Mouse (Mus musculus) stomach, embryonic 15.5 days (tissue): ENCODE measurements around the gene Fam207a. TPM values are rescaled to one million over a fixed set of nuclear protein-coding genes. Genes with fewer than 3 reads are reported as not detected.

Experiments used
- ATAC-seq: fragments of 200-750 bp; cut with Nextera tagmentation; 2 replicates; pipeline ENCODE4 v1.8.0; 2017; ENCODE audit warnings: low read depth, moderate number of reproducible peaks, moderate TSS enrichment; ENCODE audit not compliant: insufficient read depth, low FRiP score
- H3K27ac ChIP-seq: fragments of 300-500 bp; sonication (generic); 2 replicates; pipeline ENCODE4 v1.5.1; 2015; ENCODE audit warnings: mild to moderate bottlenecking, inconsistent platforms
- H3K27me3 ChIP-seq: fragments of 300-500 bp; sonication (generic); replicated peaks from 2 replicates; pipeline ENCODE4 v1.6.1; 2015; ENCODE audit warnings: inconsistent platforms
- H3K36me3 ChIP-seq: fragments of 300-500 bp; sonication (generic); 2 replicates; pipeline ENCODE4 v1.6.1; 2015; ENCODE audit warnings: inconsistent platforms
- H3K4me1 ChIP-seq: fragments of 300-500 bp; sonication (generic); 2 replicates; pipeline ENCODE4 v1.6.1; 2015; ENCODE audit warnings: inconsistent platforms
- H3K4me2 ChIP-seq: fragments of 300-500 bp; sonication (generic); 2 replicates; pipeline ENCODE4 v1.6.1; 2015; ENCODE audit warnings: mild to moderate bottlenecking, inconsistent platforms
- H3K4me3 ChIP-seq: fragments of 300-500 bp; sonication (generic); replicated peaks from 2 replicates; pipeline ENCODE4 v1.5.1; 2015; ENCODE audit warnings: inconsistent platforms
- H3K9ac ChIP-seq: fragments of 300-500 bp; sonication (generic); 2 replicates; pipeline ENCODE4 v1.6.1; 2015; ENCODE audit warnings: inconsistent platforms
- H3K9me3 ChIP-seq: fragments of 300-500 bp; sonication (generic); 2 replicates; pipeline ENCODE4 v1.6.1; 2016; ENCODE audit warnings: inconsistent platforms
- WGBS: fragments of 180-500 bp; shearing (Covaris S2); methylation state at CpG from one replicate; pipeline ENCODE4 v1.1.7; 2015; 5-methylcytosine and 5-hydroxymethylcytosine counted together
- polyA plus RNA-seq: library from polyadenylated mRNA; unstranded; fragments of >200 nt; fragmentation: Nextera tagmentation; extraction: Ambion mirVana; gene quantifications from 2 replicates; pipeline ENCODE4 v1.2.1, GENCODE M21; 2015

Gene Fam207a
- 36.1 and 40.0 TPM in 2 replicates for polyA plus RNA-seq

DNA sequence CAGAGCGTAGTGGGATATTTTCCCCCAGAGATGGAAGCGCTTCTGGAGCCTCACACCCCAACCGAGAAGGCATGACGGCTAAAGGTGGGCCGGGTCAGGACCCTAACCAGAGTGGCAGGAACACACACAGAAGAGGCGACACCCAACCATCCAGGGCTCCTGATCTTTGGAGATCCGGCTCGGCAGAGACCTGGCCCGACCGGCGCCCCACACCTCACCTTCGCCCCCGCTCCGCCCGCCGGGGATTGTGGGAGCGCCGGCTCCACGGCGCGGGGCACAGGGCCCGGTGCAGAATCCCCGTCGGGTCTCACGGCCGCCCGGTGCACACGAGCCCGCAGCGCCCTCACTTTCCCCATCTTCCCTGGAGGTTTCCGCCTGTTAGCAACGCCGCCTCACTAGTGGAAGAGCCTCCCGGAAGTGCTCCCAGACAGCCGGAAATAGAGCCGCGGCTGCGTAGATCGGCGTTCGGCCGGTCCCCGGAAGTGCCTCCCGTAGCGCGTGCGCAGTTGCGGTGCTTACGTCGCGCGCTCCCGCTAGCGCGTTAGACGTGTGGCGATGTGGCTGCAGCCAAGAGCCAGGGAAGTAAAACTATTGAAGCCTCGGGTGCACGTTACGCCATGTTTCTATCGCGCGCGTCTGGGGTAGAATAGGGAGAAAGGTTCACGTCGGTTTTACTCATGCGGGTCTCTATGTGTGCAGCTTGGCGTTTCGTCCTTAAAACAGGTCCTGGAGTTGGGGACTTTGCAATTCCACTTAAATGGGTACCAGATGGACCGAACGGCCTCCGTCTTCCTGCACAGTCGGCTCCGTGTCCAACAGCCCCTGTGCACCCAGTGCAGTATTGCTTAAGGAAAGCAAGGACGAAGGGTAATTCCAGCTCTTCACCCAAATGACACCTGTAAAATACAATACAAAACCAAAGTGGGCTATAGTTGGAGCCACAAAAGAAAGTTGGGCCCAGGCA, at the start of gene Fam207a:
Gene Fam207a (minus strand): TSS at position 401 of the 964 bp plus-strand sequence.
- peak within 1 kb of the TSS; percentile 76 for H3K4me2 ChIP-seq
- under 1% methylated on average over 75 of the region's 75 CpGs for WGBS
- peak within 1 kb of the TSS; percentile 90 for H3K27ac ChIP-seq
- H3K4me1 ChIP-seq = peaks cover 23% of the 10 kb centered on the region
- no peaks in the 10 kb centered on the region for H3K9me3 ChIP-seq
- peak within 1 kb of the TSS; percentile 73 for H3K9ac ChIP-seq
- peak within 1 kb of the TSS; percentile 88 for H3K4me3 ChIP-seq
- H3K27me3 ChIP-seq = no peaks in the 10 kb centered on the region
- ATAC-seq = peak; percentile 92
- peaks cover 11% of the 10 kb centered on the region for H3K36me3 ChIP-seq

DNA sequence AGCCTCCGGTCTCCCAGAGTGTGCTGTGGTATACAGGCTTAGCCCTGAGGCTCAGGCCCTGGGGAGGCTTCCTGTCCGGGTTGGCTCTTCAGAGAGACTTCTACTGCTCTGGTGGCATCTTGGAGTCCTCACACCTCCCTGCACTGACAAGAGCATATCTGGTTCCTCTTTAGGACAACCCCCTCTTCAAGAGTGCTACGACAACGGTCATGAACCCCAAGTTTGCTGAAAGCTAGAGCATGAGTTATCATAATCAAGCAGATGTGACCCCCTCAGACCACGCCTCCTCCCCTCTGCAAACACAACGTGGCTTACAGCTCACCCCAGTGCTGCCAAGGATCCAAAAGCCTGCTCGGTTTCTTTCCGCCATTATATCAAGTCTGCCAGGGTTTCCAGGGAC, 49.4 kb upstream of the Fam207a start:
- ATAC-seq = no peak
- Histone ChIP-seq H3K4me2 (no peak overlapping the region), H3K36me3 (no peaks in the 10 kb centered on the region), H3K4me3 (no peak overlapping the region), H3K9ac (no peak overlapping the region), H3K27ac (no peak overlapping the region), H3K9me3 (no peaks in the 10 kb centered on the region), H3K4me1 (peaks cover 3% of the 10 kb centered on the region; the same call in 1 of the 2 replicates), H3K27me3 (no peaks in the 10 kb centered on the region)
- WGBS = 76% methylated on average over 8 of the region's 8 CpGs

- no peaks in the 10 kb centered on the region for H3K4me1 ChIP-seq
- H3K36me3 ChIP-seq = no peaks in the 10 kb centered on the region
- H3K9ac ChIP-seq = no peak overlapping the region
- no peak overlapping the region for H3K4me3 ChIP-seq
- no peak overlapping the region for H3K4me2 ChIP-seq
- no peak for ATAC-seq
- H3K27ac ChIP-seq = no peak overlapping the region
- 70% methylated on average over 2 of the region's 2 CpGs for WGBS
- H3K27me3 ChIP-seq = no peaks in the 10 kb centered on the region
- no peaks in the 10 kb centered on the region for H3K9me3 ChIP-seq
Observed at GRCm38 (mm10) chr10:77561508-77561907, 45.9 kb upstream of the Fam207a start.

GRCm38 (mm10) chr10:77560830-77561229, 45.2 kb upstream of the Fam207a start:
- Histone ChIP-seq H3K27me3 (no peaks in the 10 kb centered on the region), H3K36me3 (no peaks in the 10 kb centered on the region), H3K9me3 (no peaks in the 10 kb centered on the region), H3K27ac (no peak overlapping the region), H3K4me2 (no peak overlapping the region), H3K9ac (no peak overlapping the region), H3K4me1 (no peaks in the 10 kb centered on the region), H3K4me3 (no peak overlapping the region)
- WGBS = 85% methylated on average over 9 of the region's 9 CpGs
- no peak for ATAC-seq

DNA sequence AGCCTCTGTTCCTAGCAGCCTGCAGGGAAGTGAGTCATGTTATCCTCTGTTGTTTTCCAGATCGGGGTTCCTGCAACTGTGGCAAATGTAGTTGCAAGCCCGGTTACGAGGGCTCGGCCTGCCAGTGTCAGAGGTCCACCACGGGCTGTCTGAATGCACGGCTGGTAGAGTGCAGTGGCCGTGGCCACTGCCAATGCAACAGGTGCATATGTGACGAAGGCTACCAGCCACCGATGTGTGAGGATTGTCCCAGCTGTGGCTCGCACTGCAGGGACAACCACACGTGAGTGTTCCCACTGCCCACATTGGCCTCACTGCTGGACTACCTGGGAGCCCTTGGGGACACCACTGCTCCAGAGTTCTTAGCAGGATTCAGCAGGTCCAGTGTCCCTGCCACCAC, 44.5 kb upstream of the Fam207a start:
- 88% methylated on average over 11 of the region's 11 CpGs for WGBS

DNA sequence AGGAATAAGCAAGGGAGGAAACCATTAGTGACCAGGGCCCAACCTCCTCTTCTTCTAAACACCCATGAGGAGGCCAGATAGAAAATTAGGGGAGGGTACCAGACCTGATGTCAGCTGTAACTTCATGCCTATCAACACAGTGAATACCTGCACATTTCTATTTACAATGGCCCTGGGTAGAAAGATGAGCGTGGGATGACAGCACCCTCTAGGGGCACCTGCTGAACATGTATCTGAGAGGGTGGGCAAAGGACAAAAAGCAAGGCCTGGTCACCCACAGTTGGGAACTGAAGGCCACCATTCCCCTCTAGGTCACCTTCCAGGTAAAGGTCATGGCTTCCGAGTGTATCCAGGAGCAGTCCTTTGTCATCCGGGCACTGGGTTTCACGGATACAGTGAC, 42.1 kb upstream of the Fam207a start:
- Histone ChIP-seq H3K27me3 (no peaks in the 10 kb centered on the region), H3K27ac (no peak overlapping the region), H3K36me3 (no peaks in the 10 kb centered on the region), H3K4me1 (no peaks in the 10 kb centered on the region), H3K4me2 (no peak overlapping the region), H3K4me3 (no peak overlapping the region), H3K9ac (no peak overlapping the region), H3K9me3 (no peaks in the 10 kb centered on the region)
- no peak; the same call in 1 of the 2 replicates for ATAC-seq
- WGBS = 85% methylated on average over 4 of the region's 4 CpGs

More for the DNA sequence above, 44.5 kb upstream of the Fam207a start:
- no peak for ATAC-seq
- no peak overlapping the region for H3K4me3 ChIP-seq
- H3K9ac ChIP-seq = no peak overlapping the region
- H3K27me3 ChIP-seq = no peaks in the 10 kb centered on the region
- no peaks in the 10 kb centered on the region for H3K4me1 ChIP-seq
- H3K27ac ChIP-seq = no peak overlapping the region
- H3K36me3 ChIP-seq = no peaks in the 10 kb centered on the region
- H3K4me2 ChIP-seq = no peak overlapping the region
- no peaks in the 10 kb centered on the region for H3K9me3 ChIP-seq

DNA sequence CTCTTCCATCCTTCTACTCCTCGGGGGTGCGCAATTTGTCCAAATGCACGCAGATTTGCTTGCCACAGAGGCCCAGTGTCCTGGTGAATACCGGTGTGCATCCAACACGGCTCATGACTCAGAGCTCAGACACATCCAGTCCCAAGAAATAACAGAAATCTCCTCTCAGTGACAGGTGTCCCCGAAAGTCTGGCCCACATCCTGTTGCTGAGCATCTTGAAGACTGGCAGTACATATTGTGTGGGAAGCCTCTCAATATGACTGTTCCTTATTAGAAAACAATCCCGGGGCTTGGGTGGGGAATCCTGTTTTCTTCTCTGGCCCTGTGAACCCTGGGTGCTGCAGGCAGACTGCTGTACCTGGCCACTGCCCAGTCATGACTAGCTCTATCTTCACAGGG, 41.0 kb upstream of the Fam207a start:
- Histone ChIP-seq H3K9ac (no peak overlapping the region), H3K4me3 (no peak overlapping the region), H3K4me2 (no peak overlapping the region), H3K27ac (no peak overlapping the region), H3K4me1 (no peaks in the 10 kb centered on the region), H3K27me3 (no peaks in the 10 kb centered on the region), H3K9me3 (no peaks in the 10 kb centered on the region), H3K36me3 (no peaks in the 10 kb centered on the region)
- 87% methylated on average over 7 of the region's 7 CpGs for WGBS
- ATAC-seq = no peak

DNA sequence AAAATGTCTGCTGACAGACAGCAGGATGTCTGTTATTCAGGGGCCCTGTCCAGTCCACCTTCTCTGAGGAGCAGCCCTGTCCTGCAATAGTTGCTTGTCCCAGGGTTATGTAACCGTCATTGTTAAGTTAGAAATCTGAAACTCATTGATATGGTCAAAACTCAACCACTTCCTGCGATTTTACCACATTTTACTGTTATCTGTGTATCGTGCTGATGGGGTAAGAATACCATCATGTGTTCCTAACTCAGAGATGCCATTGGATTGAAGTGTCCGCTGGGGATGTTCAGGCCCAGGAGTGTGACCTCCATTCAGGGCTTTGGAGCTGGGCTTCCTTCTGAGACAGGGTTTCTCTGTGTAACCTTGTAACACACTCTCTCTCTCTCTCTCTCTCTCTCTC, 39.3 kb upstream of the Fam207a start:
- Histone ChIP-seq H3K27ac (no peak overlapping the region), H3K9ac (no peak overlapping the region), H3K9me3 (no peaks in the 10 kb centered on the region), H3K27me3 (no peaks in the 10 kb centered on the region), H3K4me2 (no peak overlapping the region), H3K4me1 (no peaks in the 10 kb centered on the region), H3K4me3 (no peak overlapping the region), H3K36me3 (no peaks in the 10 kb centered on the region)
- no peak for ATAC-seq
- 83% methylated on average over 4 of the region's 4 CpGs for WGBS

DNA sequence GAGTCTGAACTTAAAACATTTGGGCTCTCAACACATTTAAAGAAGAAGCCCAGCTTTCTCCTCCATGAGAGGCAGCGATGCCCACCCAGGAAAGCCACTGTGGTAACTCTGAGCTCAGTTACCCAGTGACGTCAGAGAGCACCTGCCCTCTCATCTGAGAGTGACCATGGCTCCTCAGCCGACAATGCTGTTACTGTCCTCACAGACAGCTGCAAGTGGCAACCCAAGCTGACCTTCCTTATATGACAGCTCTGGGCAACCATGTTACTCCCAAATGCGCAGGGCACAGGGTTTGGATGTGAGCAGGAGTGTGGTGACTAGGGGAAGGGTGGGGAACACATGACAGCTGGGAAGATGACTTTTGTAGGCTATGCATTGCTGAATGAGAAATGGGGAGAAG, 37.7 kb upstream of the Fam207a start:
- H3K9me3 ChIP-seq = no peaks in the 10 kb centered on the region
- no peak overlapping the region for H3K9ac ChIP-seq
- H3K36me3 ChIP-seq = no peaks in the 10 kb centered on the region
- H3K27me3 ChIP-seq = no peaks in the 10 kb centered on the region
- no peak for ATAC-seq
- H3K27ac ChIP-seq = no peak overlapping the region
- H3K4me1 ChIP-seq = no peaks in the 10 kb centered on the region
- no peak overlapping the region for H3K4me3 ChIP-seq
- no peak overlapping the region for H3K4me2 ChIP-seq
- 75% methylated on average over 4 of the region's 4 CpGs for WGBS

DNA sequence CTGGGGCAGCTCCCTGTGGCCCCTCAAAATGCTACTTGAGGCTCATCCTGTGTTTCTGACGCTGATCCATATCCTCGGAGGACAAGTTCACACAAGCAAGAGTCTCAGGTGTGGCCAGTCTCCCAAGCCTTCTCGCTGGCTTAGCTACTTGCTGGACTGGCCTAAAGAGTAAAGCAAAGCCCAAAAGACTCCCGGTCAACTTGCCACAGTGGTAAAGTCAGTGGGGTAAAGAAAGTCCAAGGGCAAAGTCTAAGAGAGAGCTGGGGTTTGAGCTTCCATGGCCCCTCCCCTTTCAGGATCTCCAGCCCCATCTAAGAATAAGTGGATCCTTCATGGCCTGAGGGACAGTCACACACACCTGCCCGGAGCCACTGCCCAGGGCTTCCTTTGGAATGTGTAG, 36.6 kb upstream of the Fam207a start:
- H3K9me3 ChIP-seq = no peaks in the 10 kb centered on the region
- no peaks in the 10 kb centered on the region for H3K4me1 ChIP-seq
- 80% methylated on average over 5 of the region's 5 CpGs for WGBS
- H3K4me2 ChIP-seq = no peak overlapping the region
- no peak overlapping the region for H3K9ac ChIP-seq
- no peak overlapping the region for H3K4me3 ChIP-seq
- no peaks in the 10 kb centered on the region for H3K27me3 ChIP-seq
- no peak overlapping the region for H3K27ac ChIP-seq
- no peak for ATAC-seq
- H3K36me3 ChIP-seq = no peaks in the 10 kb centered on the region

GRCm38 (mm10) chr10:77550874-77551273, 35.3 kb upstream of the Fam207a start:
- Histone ChIP-seq H3K4me2 (no peak overlapping the region), H3K4me1 (no peaks in the 10 kb centered on the region), H3K27me3 (no peaks in the 10 kb centered on the region), H3K9me3 (no peaks in the 10 kb centered on the region), H3K9ac (no peak overlapping the region), H3K4me3 (no peak overlapping the region), H3K36me3 (no peaks in the 10 kb centered on the region), H3K27ac (no peak overlapping the region)
- 77% methylated on average over 11 of the region's 11 CpGs for WGBS
- no peak for ATAC-seq

GRCm38 (mm10) chr10:77548576-77548975, 33.0 kb upstream of the Fam207a start:
- no peaks in the 10 kb centered on the region for H3K36me3 ChIP-seq
- H3K4me2 ChIP-seq = no peak overlapping the region
- H3K9ac ChIP-seq = no peak overlapping the region
- no peaks in the 10 kb centered on the region for H3K9me3 ChIP-seq
- 78% methylated on average over 10 of the region's 10 CpGs for WGBS
- H3K4me1 ChIP-seq = no peaks in the 10 kb centered on the region
- no peak for ATAC-seq
- H3K27ac ChIP-seq = no peak overlapping the region
- no peaks in the 10 kb centered on the region for H3K27me3 ChIP-seq
- H3K4me3 ChIP-seq = no peak overlapping the region
